Mouse (Mus musculus) spleen, adult 2 months (tissue): ENCODE measurements around the gene Klf12.

Experiments
- CTCF ChIP-seq: fragments of 200-500 bp; IDR thresholded peaks from 2 replicates; pipeline ENCODE4 v1.5.1; 2011; ENCODE audit warnings: mild to moderate bottlenecking, inconsistent platforms; ENCODE audit not compliant: insufficient read depth, insufficient read length, insufficient replicate concordance; ENCODE audit errors: extremely low read depth
- POLR2A ChIP-seq: fragments of 200-500 bp; IDR thresholded peaks from 2 replicates; pipeline ENCODE4 v1.6.1; 2011; ENCODE audit warnings: low read depth, low read length, inconsistent platforms

- TF ChIP-seq CTCF, result no peak
- no peak for TF ChIP-seq POLR2A
Measured at GRCm38 (mm10) chr14:100156639-100157038, 127.8 kb downstream of the Klf12 start.
